Mouse (Mus musculus) neural tube, embryonic 15.5 days (tissue): ENCODE data around the gene Cbx7. TPM values are rescaled to one million over a fixed set of nuclear protein-coding genes. Genes with fewer than 3 reads are reported as not detected.
"Not testable (repeated sequence)": the region's sequence is repeated elsewhere in the genome, so short reads cannot be mapped to it uniquely, and the experiment has no call there.

Source experiments
- ATAC-seq: fragments of 200-750 bp; cut with Nextera tagmentation; 2 replicates; pipeline ENCODE4 v1.8.0; 2017; ENCODE audit warnings: mild to moderate bottlenecking, moderate TSS enrichment, moderate library complexity; ENCODE audit not compliant: low FRiP score
- H3K27ac ChIP-seq: fragments of 300-500 bp; sonication (generic); replicated peaks from 2 replicates; pipeline ENCODE4 v1.5.1; 2015; ENCODE audit warnings: mild to moderate bottlenecking, inconsistent platforms
- H3K27me3 ChIP-seq: fragments of 300-500 bp; sonication (generic); replicated peaks from 2 replicates; pipeline ENCODE4 v1.6.1; 2015; ENCODE audit warnings: inconsistent platforms
- H3K36me3 ChIP-seq: fragments of 300-500 bp; sonication (generic); 2 replicates; pipeline ENCODE4 v1.6.1; 2015; ENCODE audit warnings: inconsistent platforms
- H3K4me1 ChIP-seq: fragments of 300-500 bp; sonication (generic); 2 replicates; pipeline ENCODE4 v1.6.1; 2015; ENCODE audit warnings: inconsistent platforms
- H3K4me2 ChIP-seq: fragments of 300-500 bp; sonication (generic); 2 replicates; pipeline ENCODE4 v1.6.1; 2015; ENCODE audit warnings: inconsistent platforms, mild to moderate bottlenecking, moderate library complexity
- H3K4me3 ChIP-seq: fragments of 300-500 bp; sonication (generic); replicated peaks from 2 replicates; pipeline ENCODE4 v1.5.1; 2015; ENCODE audit warnings: mild to moderate bottlenecking, inconsistent platforms
- H3K9ac ChIP-seq: fragments of 300-500 bp; sonication (generic); replicated peaks from 2 replicates; pipeline ENCODE4 v1.6.1; 2015; ENCODE audit warnings: mild to moderate bottlenecking, inconsistent platforms
- H3K9me3 ChIP-seq: fragments of 300-500 bp; sonication (generic); replicated peaks from 2 replicates; pipeline ENCODE4 v1.6.1; 2016; ENCODE audit warnings: inconsistent platforms
- WGBS: fragments of 180-500 bp; shearing (Covaris S2); methylation state at CpG from one replicate; pipeline ENCODE4 v1.1.7; 2015; ENCODE audit warnings: mixed read lengths; 5-methylcytosine and 5-hydroxymethylcytosine counted together
- polyA plus RNA-seq: library from polyadenylated mRNA; unstranded; fragments of >200 nt; fragmentation: Nextera tagmentation; extraction: Ambion mirVana; gene quantifications from 2 replicates; pipeline ENCODE4 v1.2.1, GENCODE M21; 2015

Gene Cbx7
- polyA plus RNA-seq, 1 experiment from 2014 or later, result 4.6 TPM

DNA sequence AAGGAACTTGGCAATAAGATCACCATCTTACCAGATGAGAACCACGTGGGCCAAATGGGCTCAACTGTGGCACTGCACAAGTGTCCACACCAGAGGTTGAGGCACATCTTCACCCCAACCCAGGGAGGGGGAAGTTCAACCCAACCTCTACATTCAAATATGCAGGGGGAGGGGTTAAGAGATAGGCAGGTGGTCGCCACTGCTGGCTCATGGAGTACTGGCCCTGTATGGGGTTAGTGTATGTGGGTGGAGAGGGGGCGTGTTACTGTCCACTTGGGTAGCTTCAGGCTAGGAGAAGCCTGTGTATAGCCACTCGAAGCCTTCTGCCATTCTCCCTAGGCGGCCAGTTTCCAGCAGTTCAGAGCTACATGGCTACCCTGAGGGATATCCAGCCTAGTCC, 54.8 kb downstream of the Cbx7 start:
- Histone ChIP-seq H3K27me3 (no peaks in the 10 kb centered on the region), H3K9me3 (no peaks in the 10 kb centered on the region), H3K9ac (no peak overlapping the region), H3K4me2 (no peak overlapping the region), H3K36me3 (peaks cover 14% of the 10 kb centered on the region; the same call in 1 of the 2 replicates), H3K4me3 (no peak overlapping the region), H3K4me1 (no peaks in the 10 kb centered on the region), H3K27ac (no peak overlapping the region)
- 81% methylated on average over 5 of the region's 5 CpGs for WGBS
- no peak for ATAC-seq

DNA sequence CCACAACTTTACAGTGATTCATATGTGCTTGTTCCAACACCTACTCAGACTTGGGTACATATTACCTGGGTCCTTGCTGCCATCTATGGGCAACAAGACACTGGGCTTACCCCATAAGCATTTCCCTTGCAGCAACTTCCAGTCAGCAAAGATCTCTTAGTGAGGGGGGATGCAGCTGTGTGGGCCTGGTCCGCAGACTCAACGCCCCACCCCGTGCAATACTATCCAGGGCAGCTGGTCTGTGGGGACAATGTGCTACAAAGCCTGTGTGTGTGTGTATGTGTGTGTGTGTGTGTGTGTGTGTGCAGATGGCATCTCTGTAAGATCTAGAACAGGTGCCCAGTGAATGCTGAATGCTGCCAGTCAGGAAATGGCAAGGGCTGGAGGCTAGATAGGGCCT, 56.6 kb downstream of the Cbx7 start:
- peaks cover 14% of the 10 kb centered on the region; the same call in 1 of the 2 replicates for H3K36me3 ChIP-seq
- no peak overlapping the region for H3K9ac ChIP-seq
- no peak for ATAC-seq
- no peaks in the 10 kb centered on the region for H3K4me1 ChIP-seq
- H3K9me3 ChIP-seq, result no peaks in the 10 kb centered on the region
- H3K27ac ChIP-seq, result no peak overlapping the region
- H3K4me2 ChIP-seq, result no peak overlapping the region
- WGBS, result 76% methylated on average over 3 of the region's 3 CpGs
- H3K4me3 ChIP-seq, result no peak overlapping the region
- H3K27me3 ChIP-seq, result no peaks in the 10 kb centered on the region

DNA sequence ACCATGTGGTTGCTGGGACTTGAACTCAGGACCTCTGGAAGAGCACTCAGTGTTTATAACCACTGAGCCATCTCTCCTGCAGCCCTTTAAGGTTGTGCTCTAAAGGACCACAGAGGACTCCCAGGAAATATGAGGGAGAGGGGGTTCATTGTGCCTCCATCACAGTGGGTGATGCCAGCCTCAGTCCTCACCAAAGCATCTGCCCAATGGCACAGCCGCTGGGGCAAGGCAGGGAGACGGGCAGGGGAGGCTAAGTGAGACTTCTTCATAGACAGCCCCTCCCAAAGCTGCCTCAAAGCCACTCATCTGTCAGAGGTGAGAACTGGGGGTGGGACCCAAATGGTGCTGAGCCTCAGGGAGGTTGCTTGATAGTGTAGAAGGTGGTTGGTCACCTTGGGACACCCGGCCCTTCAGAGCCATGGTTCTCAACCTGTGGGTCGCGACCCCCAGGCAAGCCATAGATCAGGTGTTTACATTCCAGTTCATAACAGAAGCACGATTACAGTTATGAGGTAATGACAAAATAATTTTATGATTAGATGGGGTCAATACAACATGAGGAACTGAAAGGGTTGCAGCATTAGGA, 57.1 kb downstream of the Cbx7 start:
- H3K4me1 ChIP-seq, result no peaks in the 10 kb centered on the region
- no peak overlapping the region for H3K4me2 ChIP-seq
- H3K9ac ChIP-seq, result no peak overlapping the region
- no peaks in the 10 kb centered on the region for H3K9me3 ChIP-seq
- H3K36me3 ChIP-seq, result peaks cover 14% of the 10 kb centered on the region; the same call in 1 of the 2 replicates
- no peak overlapping the region for H3K4me3 ChIP-seq
- no peak for ATAC-seq
- WGBS, result 90% methylated on average over 6 of the region's 6 CpGs
- H3K27ac ChIP-seq, result no peak overlapping the region
- H3K27me3 ChIP-seq, result no peaks in the 10 kb centered on the region

GRCm38 (mm10) chr15:79911339-79911738, 59.6 kb downstream of the Cbx7 start:
- no peak overlapping the region for H3K4me3 ChIP-seq
- no peaks in the 10 kb centered on the region for H3K27me3 ChIP-seq
- ATAC-seq, result no peak
- H3K4me1 ChIP-seq, result no peaks in the 10 kb centered on the region
- H3K9ac ChIP-seq, result no peak overlapping the region
- no peaks in the 10 kb centered on the region for H3K9me3 ChIP-seq
- H3K36me3 ChIP-seq, result no peaks in the 10 kb centered on the region
- H3K27ac ChIP-seq, result no peak overlapping the region
- no peak overlapping the region for H3K4me2 ChIP-seq
- WGBS, result 83% methylated on average over 8 of the region's 8 CpGs

DNA sequence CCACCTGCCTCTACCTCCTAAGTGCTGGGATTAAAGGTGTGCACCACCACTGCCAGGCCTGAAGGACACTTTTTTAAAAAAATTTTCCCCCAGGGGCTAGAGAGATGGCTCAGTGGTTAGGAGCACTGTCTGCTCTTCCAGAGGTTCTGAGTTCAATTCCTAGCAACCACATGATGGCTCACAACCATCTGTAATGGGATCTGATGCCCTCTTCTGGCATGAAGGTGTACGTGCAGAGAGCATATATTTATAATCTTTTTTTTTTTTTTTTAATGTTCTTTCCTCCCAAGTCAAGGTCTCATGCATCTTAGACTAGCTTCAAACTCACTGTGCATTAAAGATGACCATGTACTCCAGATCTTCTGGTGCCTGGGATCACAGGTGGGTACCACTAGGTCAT, 60.1 kb downstream of the Cbx7 start:
- H3K9me3 ChIP-seq, H3K36me3 ChIP-seq, H3K27ac ChIP-seq, H3K4me1 ChIP-seq, H3K4me3 ChIP-seq, H3K4me2 ChIP-seq, H3K27me3 ChIP-seq, H3K9ac ChIP-seq, ATAC-seq: not testable (repeated sequence)
- WGBS, result 92% methylated on average over 1 of the region's 1 CpGs

DNA sequence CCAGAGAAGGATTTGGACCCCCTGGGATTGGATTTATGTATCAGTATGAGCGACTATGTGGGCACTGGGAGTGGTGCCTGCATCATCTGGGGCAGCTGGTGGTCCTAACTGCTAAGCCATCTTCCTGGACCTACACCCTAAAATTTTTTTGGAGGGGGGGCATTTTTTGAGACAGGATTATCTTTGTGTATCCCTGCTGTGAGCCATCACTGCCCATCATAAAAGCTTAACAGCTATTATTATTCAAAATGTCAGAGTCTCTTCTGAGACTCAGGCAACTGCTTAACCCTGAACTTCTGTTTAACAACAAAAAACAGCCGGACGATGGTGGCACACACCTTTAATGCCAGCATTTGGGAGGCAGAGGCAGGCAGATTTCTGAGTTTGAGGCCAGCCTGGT, 61.9 kb downstream of the Cbx7 start:
- ATAC-seq, H3K4me3 ChIP-seq, H3K27me3 ChIP-seq, H3K9ac ChIP-seq, H3K4me1 ChIP-seq, H3K4me2 ChIP-seq, H3K36me3 ChIP-seq, H3K27ac ChIP-seq, H3K9me3 ChIP-seq: not testable (repeated sequence)
- 95% methylated on average over 3 of the region's 3 CpGs for whole genome bisulfite sequencing

GRCm38 (mm10) chr15:79906855-79907254, 64.1 kb downstream of the Cbx7 start:
- 60% methylated on average over 14 of the region's 14 CpGs for WGBS

GRCm38 (mm10) chr15:79905211-79905610, 65.7 kb downstream of the Cbx7 start:
- Histone ChIP-seq H3K27me3 (no peaks in the 10 kb centered on the region), H3K9me3 (no peaks in the 10 kb centered on the region), H3K4me3 (no peak overlapping the region), H3K4me2 (no peak overlapping the region), H3K27ac (no peak overlapping the region), H3K9ac (no peak overlapping the region), H3K36me3 (no peaks in the 10 kb centered on the region), H3K4me1 (no peaks in the 10 kb centered on the region)
- WGBS, result 16% methylated on average over 12 of the region's 12 CpGs
- ATAC-seq, result no peak

More at GRCm38 (mm10) chr15:79906855-79907254, 64.1 kb downstream of the Cbx7 start:
- no peak for ATAC-seq
- Histone ChIP-seq H3K27ac (no peak overlapping the region), H3K27me3 (no peaks in the 10 kb centered on the region), H3K9ac (no peak overlapping the region), H3K9me3 (no peaks in the 10 kb centered on the region), H3K4me2 (no peak overlapping the region), H3K36me3 (no peaks in the 10 kb centered on the region), H3K4me1 (no peaks in the 10 kb centered on the region), H3K4me3 (no peak overlapping the region)

- not testable (repeated sequence) for H3K9me3 ChIP-seq, H3K4me1 ChIP-seq, H3K27ac ChIP-seq, H3K36me3 ChIP-seq, H3K4me3 ChIP-seq, H3K27me3 ChIP-seq, H3K9ac ChIP-seq, H3K4me2 ChIP-seq, ATAC-seq
- WGBS, result 76% methylated on average over 11 of the region's 11 CpGs
Measured at GRCm38 (mm10) chr15:79904678-79905077, 66.2 kb downstream of the Cbx7 start.

DNA sequence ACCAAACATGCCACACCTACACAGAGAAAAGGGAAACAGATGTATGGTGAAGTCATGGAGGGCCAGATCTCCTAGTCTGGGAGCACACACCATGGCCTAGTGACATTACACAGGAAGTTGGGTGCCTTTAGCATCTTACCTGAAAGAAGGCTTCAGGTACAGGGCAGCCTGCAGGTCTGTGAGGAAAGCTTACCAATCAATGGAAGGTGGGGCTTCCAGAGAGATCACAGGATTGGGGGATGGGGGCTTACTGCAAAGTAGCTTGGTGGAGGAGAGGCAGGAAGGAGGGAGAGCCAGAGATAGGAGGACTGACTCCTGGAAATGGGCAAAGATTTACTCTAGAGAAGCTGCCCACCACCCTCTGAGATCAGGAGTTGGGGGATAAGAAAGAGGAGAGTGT, 67.0 kb downstream of the Cbx7 start:
- Histone ChIP-seq H3K4me1 (no peaks in the 10 kb centered on the region), H3K36me3 (no peaks in the 10 kb centered on the region), H3K27ac (no peak overlapping the region), H3K4me3 (no peak overlapping the region), H3K9ac (no peak overlapping the region), H3K27me3 (no peaks in the 10 kb centered on the region), H3K9me3 (no peaks in the 10 kb centered on the region), H3K4me2 (no peak overlapping the region)
- no peak for ATAC-seq

DNA sequence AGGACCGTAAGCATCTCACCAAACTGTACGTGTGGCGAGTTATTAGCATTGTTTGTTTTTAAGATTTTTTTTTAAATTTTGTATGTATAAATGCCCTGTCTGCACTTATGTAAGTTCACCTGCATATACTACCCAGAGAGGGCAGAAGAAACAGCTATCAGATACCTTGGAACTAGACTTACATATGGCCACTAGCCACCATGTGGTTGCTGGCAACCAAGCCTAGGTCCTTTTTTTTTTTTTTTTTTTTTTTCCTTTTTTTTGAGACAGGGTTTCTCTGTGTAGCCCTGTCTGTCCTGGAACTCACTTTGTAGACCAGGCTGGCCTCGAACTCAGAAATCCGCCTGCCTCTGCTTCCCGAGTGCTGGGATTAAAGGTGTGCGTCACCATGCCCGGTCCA, 67.8 kb downstream of the Cbx7 start:
- not testable (repeated sequence) for H3K9ac ChIP-seq, H3K27me3 ChIP-seq, H3K4me2 ChIP-seq, H3K4me1 ChIP-seq, H3K27ac ChIP-seq, H3K36me3 ChIP-seq, H3K4me3 ChIP-seq, H3K9me3 ChIP-seq, ATAC-seq
- 96% methylated on average over 8 of the region's 8 CpGs for WGBS

DNA sequence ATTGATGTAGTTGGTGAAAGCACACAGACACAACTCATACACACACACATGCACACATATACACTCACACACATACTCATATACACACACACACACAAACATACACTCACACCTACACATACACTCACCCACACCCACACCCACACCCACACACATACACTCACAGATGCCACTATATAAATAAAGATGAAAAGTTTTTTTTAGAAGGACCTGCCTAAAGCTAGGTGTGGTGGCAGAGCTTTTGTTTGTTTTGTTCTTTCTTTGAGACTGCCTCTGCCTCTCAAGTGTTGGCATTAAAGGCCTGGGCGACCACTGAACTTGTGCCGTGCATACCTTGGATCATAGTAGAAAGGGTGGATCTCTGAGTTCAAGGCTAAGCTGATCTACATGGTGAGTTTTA, 69.5 kb downstream of the Cbx7 start:
- H3K36me3 ChIP-seq, result no peaks in the 10 kb centered on the region
- ATAC-seq, result no peak
- H3K4me2 ChIP-seq, result no peak overlapping the region
- H3K4me3 ChIP-seq, result no peak overlapping the region
- whole genome bisulfite sequencing, result 84% methylated on average over 2 of the region's 2 CpGs
- H3K4me1 ChIP-seq, result no peaks in the 10 kb centered on the region
- H3K27ac ChIP-seq, result no peak overlapping the region
- no peaks in the 10 kb centered on the region for H3K9me3 ChIP-seq
- no peaks in the 10 kb centered on the region for H3K27me3 ChIP-seq
- no peak overlapping the region for H3K9ac ChIP-seq

DNA sequence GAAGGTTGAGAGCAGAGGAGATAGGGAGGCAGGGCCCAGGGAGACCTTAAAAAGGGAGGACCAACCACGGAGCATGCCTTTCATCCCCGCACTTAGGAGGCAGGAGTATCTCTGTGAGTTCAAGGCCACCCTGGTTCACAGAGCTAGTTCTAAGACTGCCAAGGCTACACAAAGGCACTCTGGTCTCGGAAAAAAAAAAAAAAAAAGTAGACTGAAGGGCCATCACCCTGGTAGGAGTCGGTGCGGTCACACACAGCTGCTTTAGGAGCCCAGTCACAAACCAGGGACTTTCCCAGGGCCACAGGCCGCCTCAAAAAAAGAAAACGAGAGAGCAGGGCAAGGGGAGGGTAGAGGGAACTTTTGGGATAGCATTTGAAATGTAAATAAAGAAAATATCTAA, 70.2 kb downstream of the Cbx7 start:
- Histone ChIP-seq H3K4me2 (no peak overlapping the region), H3K36me3 (no peaks in the 10 kb centered on the region), H3K9me3 (no peaks in the 10 kb centered on the region), H3K4me1 (no peaks in the 10 kb centered on the region), H3K27me3 (no peaks in the 10 kb centered on the region), H3K9ac (no peak overlapping the region), H3K27ac (no peak overlapping the region), H3K4me3 (no peak overlapping the region)
- 78% methylated on average over 7 of the region's 7 CpGs for WGBS
- no peak for ATAC-seq
